Mouse (Mus musculus) G1E (cell line): ENCODE data around the gene Max.

Experiments
- CTCF ChIP-seq: IDR thresholded peaks from 2 replicates; pipeline ENCODE4 v1.5.1; 2012; ENCODE audit warnings: low read depth, low read length, inconsistent platforms, mixed read lengths
- GATA1 ChIP-seq: IDR thresholded peaks from 2 replicates; pipeline ENCODE4 v1.6.1; 2012; ENCODE audit warnings: borderline replicate concordance, low read length, inconsistent platforms, mixed read lengths
- GATA2 ChIP-seq: IDR thresholded peaks from 2 replicates; pipeline ENCODE4 v1.6.1; 2012; ENCODE audit warnings: low read depth, low read length, inconsistent platforms, borderline replicate concordance
- POLR2AphosphoS5 ChIP-seq: IDR thresholded peaks from 2 replicates; pipeline ENCODE4 v1.6.1; 2012; ENCODE audit warnings: low read depth, low read length, inconsistent platforms; ENCODE audit not compliant: insufficient replicate concordance
- TAL1 ChIP-seq: conservative IDR thresholded peaks from 2 replicates; pipeline ENCODE4 v1.6.1; 2012; ENCODE audit warnings: low read depth, low read length, inconsistent platforms, mixed read lengths

- TF ChIP-seq CTCF (no peak), GATA1 (no peak), TAL1 (no peak), POLR2AphosphoS5 (no peak), GATA2 (no peak)
Observed at GRCm38 (mm10) chr12:76901508-76902294, 60.3 kb downstream of the Max start.
